Mouse (Mus musculus): Measurements from ENCODE around the gene Dus2. TPM values are rescaled to one million over a fixed set of nuclear protein-coding genes. Genes with fewer than 3 reads are reported as not detected.

Gene Dus2
- polyA plus RNA-seq, 1 experiment, result 19.8 TPM

DNA sequence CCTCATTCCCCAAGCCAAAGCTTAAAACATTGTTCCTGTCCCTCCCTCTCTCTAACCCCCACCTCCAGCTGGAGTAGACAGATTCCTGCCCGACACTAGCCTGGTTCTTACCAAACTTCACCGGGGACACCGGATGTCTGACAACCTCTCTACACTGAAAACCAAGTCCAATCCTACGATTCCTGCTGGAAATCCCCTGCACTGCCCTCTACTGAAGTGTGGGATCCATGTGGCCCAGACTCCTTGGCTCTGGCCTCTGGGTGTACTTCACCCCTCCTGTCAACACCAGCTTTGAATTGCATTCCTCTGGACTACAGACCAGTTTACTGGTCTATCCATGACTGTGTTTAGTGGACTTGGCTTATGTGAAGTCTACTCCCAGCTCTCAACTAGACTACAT is 34.6 kb upstream of the Dus2 start:
- no peak overlapping the region for H3K27ac ChIP-seq (ENCODE audit: control insufficient read depth, insufficient read depth, low read length)
- no peak for DNase-seq
- H3K36me3 ChIP-seq (ENCODE audit: control insufficient read depth, insufficient read depth, low read length), result peaks cover 4% of the 10 kb centered on the region; the same call in 1 of the 2 replicates
- H3K4me1 ChIP-seq (replicated peaks; ENCODE audit: control insufficient read depth, insufficient read depth, low read length), result no peaks in the 10 kb centered on the region
- H3K27me3 ChIP-seq (ENCODE audit: control insufficient read depth, insufficient read depth, low read length), result no peaks in the 10 kb centered on the region
- WGBS, result 85% methylated on average over 4 of the region's 4 CpGs
- TF ChIP-seq CTCF (IDR thresholded peaks at IDR 0.05; ENCODE audit: borderline replicate concordance, control insufficient read depth, extremely low read depth, insufficient read depth, low read length, poor library complexity), result no peak
- TF ChIP-seq POLR2A (IDR thresholded peaks at IDR 0.05; ENCODE audit: control insufficient read depth, extremely low read depth, insufficient read depth, low read length, poor library complexity), result no peak
- H3K4me3 ChIP-seq (ENCODE audit: control insufficient read depth, insufficient read depth, low read length), result no peak overlapping the region

DNA sequence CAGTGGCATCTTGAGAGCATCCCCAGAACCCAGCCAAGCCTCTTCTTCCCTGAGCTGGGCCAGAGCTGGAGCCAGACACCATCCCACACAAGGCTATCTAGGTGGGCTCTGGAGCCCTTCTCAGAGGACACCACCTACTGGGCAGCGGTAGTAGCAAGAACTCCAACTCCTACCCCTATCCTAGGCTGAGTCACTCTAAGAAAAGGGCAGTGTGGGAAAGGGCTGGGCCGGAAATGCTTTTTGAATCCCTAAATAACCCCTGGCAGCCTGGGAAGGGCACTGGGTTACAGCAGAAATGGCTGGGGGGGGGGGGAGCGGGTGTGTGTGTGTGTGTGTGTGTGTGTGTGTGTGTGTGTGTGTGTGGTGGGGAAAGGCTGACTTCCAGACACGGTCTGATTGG is 33.3 kb upstream of the Dus2 start:
- Histone ChIP-seq H3K4me1 (replicated peaks; ENCODE audit: control insufficient read depth, insufficient read depth, low read length) (no peaks in the 10 kb centered on the region), H3K27me3 (ENCODE audit: control insufficient read depth, insufficient read depth, low read length) (no peaks in the 10 kb centered on the region), H3K4me3 (ENCODE audit: control insufficient read depth, insufficient read depth, low read length) (no peak overlapping the region), H3K27ac (ENCODE audit: control insufficient read depth, insufficient read depth, low read length) (no peak overlapping the region), H3K36me3 (ENCODE audit: control insufficient read depth, insufficient read depth, low read length) (0 out of 2 replicates have a peak, but pooled peaks cover 4% of the 10 kb centered on the region)
- 74% methylated on average over 3 of the region's 4 CpGs for WGBS
- no peak for DNase-seq
- no peak for TF ChIP-seq CTCF (IDR thresholded peaks at IDR 0.05; ENCODE audit: borderline replicate concordance, control insufficient read depth, extremely low read depth, insufficient read depth, low read length, poor library complexity)
- no peak for TF ChIP-seq POLR2A (IDR thresholded peaks at IDR 0.05; ENCODE audit: control insufficient read depth, extremely low read depth, insufficient read depth, low read length, poor library complexity)

DNA sequence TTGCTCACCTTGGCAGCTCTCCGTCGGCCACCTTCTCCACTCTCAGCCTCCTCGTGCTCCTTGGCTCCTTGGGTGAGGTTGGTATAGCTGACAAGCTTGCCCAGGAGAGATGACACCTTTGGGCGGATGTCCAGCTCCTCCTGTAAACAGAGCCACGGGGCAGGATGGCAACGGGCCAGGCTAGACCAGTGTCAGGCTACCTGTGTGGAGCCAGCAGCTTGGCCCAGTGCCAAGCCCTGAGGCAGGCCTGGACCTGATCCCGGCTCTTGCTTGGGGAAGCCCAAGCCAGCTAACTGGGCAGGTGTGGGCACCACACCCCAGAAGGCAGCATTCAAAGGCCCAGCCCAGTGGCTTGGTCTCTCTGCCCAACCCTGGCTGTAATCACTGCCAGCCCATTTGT is 31.8 kb upstream of the Dus2 start:
- no peaks in the 10 kb centered on the region for H3K36me3 ChIP-seq (ENCODE audit: control insufficient read depth, insufficient read depth, low read length)
- DNase-seq, result no peak
- H3K4me3 ChIP-seq (ENCODE audit: control insufficient read depth, insufficient read depth, low read length), result no peak overlapping the region
- 97% methylated on average over 7 of the region's 7 CpGs for WGBS
- TF ChIP-seq POLR2A (IDR thresholded peaks at IDR 0.05; ENCODE audit: control insufficient read depth, extremely low read depth, insufficient read depth, low read length, poor library complexity) (no peak), CTCF (IDR thresholded peaks at IDR 0.05; ENCODE audit: borderline replicate concordance, control insufficient read depth, extremely low read depth, insufficient read depth, low read length, poor library complexity) (no peak)
- H3K4me1 ChIP-seq (replicated peaks; ENCODE audit: control insufficient read depth, insufficient read depth, low read length), result no peaks in the 10 kb centered on the region
- H3K27ac ChIP-seq (ENCODE audit: control insufficient read depth, insufficient read depth, low read length), result no peak overlapping the region
- no peaks in the 10 kb centered on the region for H3K27me3 ChIP-seq (ENCODE audit: control insufficient read depth, insufficient read depth, low read length)

GRCm38 (mm10) chr8:105961101-105961500 is 30.0 kb upstream of the Dus2 start:
- Histone ChIP-seq H3K4me1 (replicated peaks; ENCODE audit: control insufficient read depth, insufficient read depth, low read length) (peaks cover 10% of the 10 kb centered on the region), H3K27me3 (ENCODE audit: control insufficient read depth, insufficient read depth, low read length) (no peaks in the 10 kb centered on the region), H3K36me3 (ENCODE audit: control insufficient read depth, insufficient read depth, low read length) (no peaks in the 10 kb centered on the region), H3K27ac (ENCODE audit: control insufficient read depth, insufficient read depth, low read length) (no peak overlapping the region), H3K4me3 (ENCODE audit: control insufficient read depth, insufficient read depth, low read length) (no peak overlapping the region)
- DNase-seq, result no peak
- WGBS, result 89% methylated on average over 14 of the region's 14 CpGs
- TF ChIP-seq POLR2A (IDR thresholded peaks at IDR 0.05; ENCODE audit: control insufficient read depth, extremely low read depth, insufficient read depth, low read length, poor library complexity) (no peak), CTCF (IDR thresholded peaks at IDR 0.05; ENCODE audit: borderline replicate concordance, control insufficient read depth, extremely low read depth, insufficient read depth, low read length, poor library complexity) (no peak)

DNA sequence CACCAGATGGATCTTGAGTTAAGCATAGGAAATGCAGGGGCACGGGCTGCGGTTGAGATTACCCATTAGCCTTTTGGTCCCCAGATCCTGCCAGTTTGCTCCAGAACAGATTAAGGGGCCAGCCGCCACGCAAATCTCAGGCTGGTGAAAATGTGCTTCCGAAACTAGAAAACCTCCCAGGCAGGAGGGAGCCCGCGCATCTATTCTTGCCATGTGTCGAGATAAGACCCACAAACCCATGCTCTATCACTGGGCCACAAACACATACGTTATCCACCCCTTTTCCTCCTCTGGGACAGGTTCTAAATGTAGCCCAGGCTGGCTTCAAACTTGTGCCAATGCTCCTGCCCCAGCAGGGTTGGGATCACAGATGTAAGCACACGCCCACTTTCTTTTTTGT is 29.6 kb upstream of the Dus2 start:
- H3K4me3 ChIP-seq (ENCODE audit: control insufficient read depth, insufficient read depth, low read length), result no peak overlapping the region
- H3K36me3 ChIP-seq (ENCODE audit: control insufficient read depth, insufficient read depth, low read length), result no peaks in the 10 kb centered on the region
- peaks cover 13% of the 10 kb centered on the region for H3K4me1 ChIP-seq (replicated peaks; ENCODE audit: control insufficient read depth, insufficient read depth, low read length)
- no peak for DNase-seq
- 93% methylated on average over 10 of the region's 10 CpGs for WGBS
- no peak overlapping the region for H3K27ac ChIP-seq (ENCODE audit: control insufficient read depth, insufficient read depth, low read length)
- H3K27me3 ChIP-seq (ENCODE audit: control insufficient read depth, insufficient read depth, low read length), result no peaks in the 10 kb centered on the region
- TF ChIP-seq POLR2A (IDR thresholded peaks at IDR 0.05; ENCODE audit: control insufficient read depth, extremely low read depth, insufficient read depth, low read length, poor library complexity), result no peak
- no peak for TF ChIP-seq CTCF (IDR thresholded peaks at IDR 0.05; ENCODE audit: borderline replicate concordance, control insufficient read depth, extremely low read depth, insufficient read depth, low read length, poor library complexity)

DNA sequence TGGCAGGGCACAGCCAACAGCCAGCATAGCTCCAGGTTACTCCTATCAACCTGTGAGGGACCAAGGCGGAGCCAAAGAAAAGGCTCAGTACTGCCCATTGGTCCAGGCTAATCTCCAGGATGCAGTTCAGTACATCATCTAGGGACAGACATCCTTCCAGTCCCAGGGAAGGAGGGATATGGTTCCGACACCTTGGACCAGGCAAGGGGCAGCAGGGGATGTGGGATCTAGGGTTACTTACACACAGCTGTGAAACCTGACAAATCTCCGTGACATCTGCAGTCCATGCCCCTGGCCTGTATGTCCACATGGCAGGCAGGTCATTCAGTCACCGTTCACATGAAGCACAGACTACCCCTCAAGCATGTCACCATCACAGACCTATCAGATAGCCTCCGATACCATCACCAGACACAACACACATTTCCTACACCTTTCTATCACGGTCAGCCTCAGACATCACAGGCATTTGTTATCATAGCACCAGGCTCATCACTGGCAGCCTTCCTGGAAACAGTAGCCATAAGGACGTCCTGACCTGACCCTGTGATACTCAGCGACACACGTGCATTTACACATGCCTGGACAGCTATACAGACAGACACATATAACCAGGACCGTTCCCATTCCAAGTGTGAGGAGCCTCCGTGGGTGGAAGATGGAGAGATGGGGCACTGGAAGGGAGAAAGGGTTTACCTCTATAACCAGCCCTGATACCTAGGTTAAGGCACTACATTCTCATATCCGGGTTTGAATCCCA is 26.5 kb upstream of the Dus2 start:
- no peak for DNase-seq
- H3K27me3 ChIP-seq (ENCODE audit: control insufficient read depth, insufficient read depth, low read length), result no peaks in the 10 kb centered on the region
- 84% methylated on average over 12 of the region's 12 CpGs for WGBS
- H3K36me3 ChIP-seq (ENCODE audit: control insufficient read depth, insufficient read depth, low read length), result no peaks in the 10 kb centered on the region
- TF ChIP-seq CTCF (IDR thresholded peaks at IDR 0.05; ENCODE audit: borderline replicate concordance, control insufficient read depth, extremely low read depth, insufficient read depth, low read length, poor library complexity), result no peak
- no peak for TF ChIP-seq POLR2A (IDR thresholded peaks at IDR 0.05; ENCODE audit: control insufficient read depth, extremely low read depth, insufficient read depth, low read length, poor library complexity)
- H3K4me1 ChIP-seq (replicated peaks; ENCODE audit: control insufficient read depth, insufficient read depth, low read length), result peaks cover 19% of the 10 kb centered on the region
- H3K4me3 ChIP-seq (ENCODE audit: control insufficient read depth, insufficient read depth, low read length), result no peak overlapping the region
- no peak overlapping the region for H3K27ac ChIP-seq (ENCODE audit: control insufficient read depth, insufficient read depth, low read length)

All from thymus, adult 2 months (tissue).